Mouse (Mus musculus): ENCODE measurements around the gene Cd9.
"Not testable (repeated sequence)": the region's sequence is repeated elsewhere in the genome, so short reads cannot be mapped to it uniquely, and the experiment has no call there.

Cd9 gene

DNA sequence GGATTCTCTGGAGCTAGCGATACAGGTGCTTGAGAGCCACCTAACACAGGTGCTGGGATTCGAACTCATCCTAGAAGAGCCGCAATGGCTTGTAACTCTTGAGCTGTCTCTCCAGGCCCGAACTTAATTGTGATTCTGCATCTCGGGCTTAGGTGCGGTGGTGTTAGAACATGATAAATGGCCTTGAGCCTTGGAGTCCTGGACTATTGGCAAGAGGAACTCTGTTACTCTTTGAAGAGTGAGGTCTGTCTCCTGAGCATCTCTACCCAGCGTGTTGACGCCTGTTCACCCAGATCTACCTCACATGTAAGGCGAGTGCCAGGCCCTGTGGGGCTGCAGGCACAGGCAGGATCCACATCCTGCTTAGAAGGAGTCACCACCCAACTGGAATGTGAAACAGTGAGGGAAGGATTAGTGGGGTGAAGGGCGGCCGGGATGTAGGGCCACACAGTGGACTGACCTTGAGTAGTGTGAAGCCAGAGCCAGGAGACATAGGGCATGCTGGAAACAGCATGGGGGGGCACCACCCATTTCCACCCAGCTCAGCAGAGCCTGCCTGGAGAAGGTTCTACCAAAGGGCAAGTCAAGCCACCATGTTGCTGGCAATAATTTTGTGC lies 8.7 kb upstream of the Cd9 start:
- DNase-seq (ENCODE audit: extremely low spot score, low read depth, low spot score) = no peak

DNA sequence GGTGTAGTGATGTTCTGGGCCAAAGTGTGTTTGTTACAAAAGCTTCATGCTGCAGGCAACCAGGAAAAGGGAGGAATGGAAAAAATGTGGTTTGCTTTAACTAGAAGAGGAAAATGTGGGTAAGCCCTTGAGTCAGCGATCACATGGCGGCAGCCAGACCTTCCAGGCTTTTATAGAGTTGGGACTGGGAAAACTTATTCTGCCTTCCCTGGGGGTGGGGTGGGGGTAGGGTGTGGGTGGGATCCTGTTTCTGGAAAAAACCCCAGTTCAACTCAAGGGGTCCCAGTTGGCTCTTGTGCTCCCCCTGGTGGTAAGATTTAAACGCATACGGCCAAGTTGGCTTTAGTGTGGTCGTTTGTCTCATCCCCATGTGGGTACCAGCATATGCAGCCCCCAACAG lies 3.5 kb upstream of the Cd9 start:
- peak; percentile 42 for DNase-seq (ENCODE audit: extremely low spot score, low read depth, low spot score)

DNA sequence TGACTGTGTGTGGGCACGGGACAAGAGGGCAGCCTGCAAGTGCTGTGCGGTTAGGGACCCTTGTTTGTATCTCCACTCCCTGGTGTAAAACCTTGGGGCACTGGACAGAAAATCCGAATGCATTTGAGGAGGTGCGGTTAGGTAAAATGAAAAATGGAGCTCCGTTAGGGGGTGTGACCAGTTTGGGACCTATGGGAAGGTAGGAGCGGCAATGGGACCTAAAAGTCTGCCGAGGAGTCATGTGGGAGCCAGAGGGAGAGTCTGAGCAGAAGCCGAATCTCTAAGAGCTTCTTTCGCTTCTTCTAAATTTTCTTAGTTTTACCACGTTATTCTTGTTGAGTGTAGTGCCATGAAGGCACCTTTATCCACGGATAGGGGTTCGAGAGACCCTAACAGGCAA lies 1.8 kb upstream of the Cd9 start:
- no peak for DNase-seq (ENCODE audit: extremely low spot score, low read depth, low spot score)

DNA sequence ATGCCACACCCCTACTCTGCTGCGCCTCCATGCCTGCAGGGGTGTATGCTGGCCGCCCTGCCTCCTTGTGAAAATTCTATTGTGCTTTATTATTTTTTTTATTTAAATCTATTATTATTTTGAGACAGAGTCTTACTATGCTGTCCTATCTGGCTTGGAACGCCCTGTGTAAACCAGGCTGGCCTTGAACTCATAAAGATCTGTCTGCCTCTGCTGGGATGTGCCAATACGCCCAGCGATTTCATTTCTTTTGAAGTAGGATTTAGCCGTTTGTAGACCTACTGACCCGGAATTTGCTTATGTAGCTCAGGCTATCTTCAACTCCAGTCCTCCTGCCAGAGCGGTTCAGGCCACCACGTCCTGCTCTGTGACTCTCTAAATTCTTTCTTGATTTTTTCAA lies 770 bp upstream of the Cd9 start:
- DNase-seq (ENCODE audit: extremely low spot score, low read depth, low spot score) = no peak

DNA sequence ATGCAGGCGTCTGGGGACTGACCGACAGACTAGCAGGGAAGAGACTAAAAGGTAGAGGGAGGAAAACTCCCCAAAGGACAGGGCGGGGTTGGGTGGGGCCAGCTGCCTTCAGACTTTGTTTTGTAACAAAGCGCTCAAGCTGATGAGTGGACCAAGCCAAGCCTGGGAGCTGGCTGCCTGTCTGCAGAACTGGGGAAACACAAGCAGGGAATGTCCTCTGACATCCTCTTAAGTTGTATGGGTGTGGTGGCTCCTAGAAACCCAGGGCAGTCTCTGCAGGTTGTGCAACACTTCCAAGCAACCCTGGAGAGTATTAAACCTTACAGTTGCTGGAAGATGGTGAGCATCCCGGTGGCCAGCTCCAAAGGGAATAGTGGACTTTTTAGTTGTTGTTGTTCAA lies 1.4 kb downstream of the Cd9 start:
- DNase-seq (ENCODE audit: extremely low spot score, low read depth, low spot score) = no peak

DNA sequence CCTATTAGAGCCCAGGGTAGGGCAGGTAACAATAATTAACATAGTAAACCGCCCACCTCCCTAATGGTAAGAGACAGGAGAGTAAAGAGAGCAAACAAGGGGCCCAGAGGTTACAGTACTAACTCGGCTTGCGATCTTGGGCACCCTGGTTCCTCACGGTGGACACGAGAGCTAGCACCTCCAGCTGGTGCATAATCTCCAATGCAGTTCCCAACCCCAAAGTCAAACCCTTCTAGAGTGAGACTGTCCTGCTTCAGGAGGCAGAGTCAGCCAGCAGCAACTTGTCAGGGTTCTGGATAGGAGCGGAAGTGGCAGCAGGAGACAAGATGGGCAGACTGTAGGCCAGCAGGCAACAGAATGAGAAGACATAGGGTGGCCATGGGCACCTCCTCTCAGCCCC lies 1.9 kb downstream of the Cd9 start:
- no peak for DNase-seq (ENCODE audit: extremely low spot score, low read depth, low spot score)

DNA sequence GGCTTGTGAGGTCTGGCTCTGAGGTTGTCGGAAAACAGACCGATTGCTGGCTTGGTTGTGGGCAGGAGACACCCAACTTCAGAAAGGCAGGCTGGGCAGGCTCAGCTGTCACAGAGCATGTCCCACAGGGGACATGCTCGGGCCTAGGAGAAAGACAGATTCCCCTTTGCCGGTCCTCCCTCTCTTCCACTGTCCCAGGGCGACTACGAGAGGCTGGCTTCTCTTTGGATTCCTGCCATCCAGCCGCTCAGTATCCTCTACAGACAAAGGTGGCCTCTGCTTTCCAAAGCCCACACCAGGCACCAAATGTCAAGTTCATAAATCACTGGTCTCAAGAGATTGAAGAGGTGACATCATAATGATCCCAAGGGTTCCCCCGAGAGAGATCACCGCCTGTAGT lies 2.6 kb downstream of the Cd9 start:
- DNase-seq (ENCODE audit: extremely low spot score, low read depth, low spot score) = no peak

DNA sequence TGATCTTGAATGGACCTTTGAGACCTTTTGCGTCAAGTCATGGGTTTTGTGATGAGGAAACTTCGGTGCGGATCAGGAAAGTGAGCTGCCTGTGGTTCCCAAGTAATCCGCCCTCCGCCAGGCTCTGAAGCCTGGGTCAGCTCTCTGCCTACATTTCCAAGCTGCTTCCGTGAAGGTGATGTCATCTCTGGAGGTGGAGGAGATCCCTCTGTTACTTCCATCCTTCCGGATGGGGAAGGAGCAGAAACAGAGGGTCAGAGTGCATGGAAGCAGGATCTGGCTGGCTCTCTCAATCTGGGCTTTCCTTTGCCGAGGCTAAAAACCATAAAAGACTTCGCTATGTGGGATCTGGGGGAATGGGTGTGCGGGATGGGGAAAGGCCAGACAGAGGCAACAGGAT lies 3.2 kb downstream of the Cd9 start:
- no peak for DNase-seq (ENCODE audit: extremely low spot score, low read depth, low spot score)

DNA sequence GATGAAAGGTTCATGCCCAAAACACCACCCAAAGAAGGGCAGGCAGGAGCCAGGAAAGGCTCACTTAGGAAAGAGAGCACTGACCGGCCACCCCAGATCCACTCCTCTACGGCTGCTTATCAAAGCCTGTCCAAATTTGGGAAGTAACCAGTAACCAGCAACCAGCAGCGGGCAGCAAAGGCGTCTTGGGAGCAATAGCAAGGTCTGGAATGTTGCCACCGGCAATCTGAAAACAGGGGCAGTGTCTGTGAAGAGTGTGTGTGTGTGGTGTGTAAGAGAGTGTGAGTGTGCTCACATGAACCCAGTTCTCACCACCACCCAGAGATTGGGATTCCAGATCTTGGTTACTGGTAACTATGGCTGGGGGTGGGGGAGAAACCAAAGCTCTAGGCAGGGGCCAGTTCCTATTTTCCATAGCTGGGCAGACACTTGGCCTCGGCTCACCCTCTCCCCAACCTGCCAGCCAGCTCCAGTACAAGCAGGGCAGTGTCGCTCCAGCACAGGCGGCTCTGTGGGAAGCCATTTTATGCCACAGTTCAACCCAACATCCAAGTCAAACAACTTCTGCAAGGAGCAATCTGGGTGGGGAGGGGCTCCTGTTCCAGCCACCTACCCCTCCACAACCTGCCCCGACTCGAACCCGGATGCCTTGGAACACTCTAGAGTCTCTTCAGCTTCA lies 4.6 kb downstream of the Cd9 start:
- DNase-seq (ENCODE audit: extremely low spot score, low read depth, low spot score) = no peak

DNA sequence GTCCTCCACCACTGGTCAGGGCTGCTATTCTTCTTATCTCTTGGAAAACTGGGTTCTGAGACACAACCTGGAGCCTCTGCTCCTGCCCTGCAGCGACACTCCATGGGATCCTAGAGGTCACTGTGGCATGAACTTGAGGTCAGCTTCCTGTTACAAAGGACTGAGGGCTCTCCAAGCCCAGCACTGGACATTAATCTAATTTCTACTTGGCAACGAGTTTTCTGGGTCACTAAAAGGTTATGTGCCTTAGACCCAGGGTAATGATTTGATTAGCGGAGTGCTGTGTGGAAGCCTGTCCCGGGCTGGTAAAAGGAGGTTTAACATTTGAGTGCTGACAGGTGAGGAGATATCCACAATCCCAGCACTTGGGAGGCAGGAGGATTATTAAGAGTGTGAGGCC lies 9.0 kb downstream of the Cd9 start:
- DNase-seq (ENCODE audit: extremely low spot score, low read depth, low spot score) = no peak

DNA sequence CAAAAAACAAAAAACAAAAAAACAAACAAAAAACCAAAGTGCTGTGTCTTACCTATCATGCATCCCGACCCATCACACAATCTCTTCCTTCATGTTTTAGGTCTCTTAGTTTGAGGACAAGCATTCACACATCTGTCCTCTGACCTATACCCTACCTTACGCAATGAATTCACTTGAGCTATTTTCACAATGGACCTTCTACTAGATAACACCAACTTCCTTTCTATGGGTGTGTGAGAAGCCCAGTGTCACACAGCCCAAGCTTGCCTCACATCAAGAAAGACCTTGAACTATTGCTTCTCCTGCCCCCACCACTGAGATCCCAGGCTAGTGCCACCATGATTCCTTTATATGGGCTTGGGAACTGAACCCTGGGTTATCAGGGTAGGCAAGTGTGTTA lies 9.9 kb downstream of the Cd9 start:
- no peak for DNase-seq (ENCODE audit: extremely low spot score, low read depth, low spot score)

DNA sequence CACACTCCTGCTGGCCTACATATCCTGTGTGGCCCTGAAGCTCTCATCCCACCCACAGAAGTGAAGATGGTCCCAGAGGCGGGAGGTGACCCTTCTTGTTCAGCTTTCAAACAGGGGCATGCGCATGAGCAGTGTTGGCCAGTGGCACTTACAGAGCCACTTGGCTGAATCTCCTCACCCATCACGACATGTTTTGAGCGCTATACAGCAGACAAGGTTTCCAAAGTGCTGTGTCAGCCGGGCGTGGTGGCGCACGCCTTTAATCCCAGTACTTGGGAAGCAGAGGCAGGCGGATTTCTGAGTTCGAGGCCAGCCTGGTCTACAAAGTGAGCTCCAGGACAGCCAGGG lies 10.3 kb downstream of the Cd9 start:
- not testable (repeated sequence) for DNase-seq (ENCODE audit: extremely low spot score, low read depth, low spot score)

DNA sequence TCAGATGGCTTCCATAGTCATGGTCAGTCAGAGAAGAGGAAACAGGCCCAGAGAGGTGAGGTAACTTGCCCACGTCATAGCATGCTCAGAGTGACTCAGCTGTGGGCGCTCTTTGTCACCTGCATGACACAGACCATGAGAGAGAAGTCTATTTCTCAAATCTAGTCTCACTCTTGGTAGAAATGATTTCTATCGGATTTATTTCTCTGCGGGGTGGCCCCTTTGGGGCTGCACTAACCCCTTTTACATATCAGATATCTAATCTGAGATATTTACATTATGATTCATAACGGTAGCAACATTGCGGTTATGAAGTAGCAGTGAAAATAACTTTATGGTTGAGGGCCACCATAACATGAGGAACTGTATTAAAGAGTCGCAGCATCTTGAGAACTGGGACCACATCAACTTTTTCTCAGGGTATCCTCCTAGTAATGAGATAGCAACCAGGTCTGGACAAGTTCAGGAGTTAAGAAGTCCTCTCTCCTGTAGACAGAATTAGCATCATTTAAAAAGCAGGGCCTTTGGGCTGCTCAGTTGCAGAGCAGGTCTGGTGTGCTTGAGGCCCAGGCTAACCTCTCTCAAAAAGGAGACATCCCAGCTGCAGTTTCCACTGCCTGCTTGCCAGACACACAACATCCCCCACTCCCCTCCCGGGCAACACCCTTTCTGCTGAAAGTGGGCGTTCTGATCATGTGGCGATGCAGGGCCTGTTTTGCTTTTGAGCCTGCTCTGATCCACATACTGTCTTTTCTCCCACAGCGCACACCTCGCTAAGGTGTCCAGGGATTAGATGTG lies 10.9 kb downstream of the Cd9 start:
- no peak for DNase-seq (ENCODE audit: extremely low spot score, low read depth, low spot score)

DNA sequence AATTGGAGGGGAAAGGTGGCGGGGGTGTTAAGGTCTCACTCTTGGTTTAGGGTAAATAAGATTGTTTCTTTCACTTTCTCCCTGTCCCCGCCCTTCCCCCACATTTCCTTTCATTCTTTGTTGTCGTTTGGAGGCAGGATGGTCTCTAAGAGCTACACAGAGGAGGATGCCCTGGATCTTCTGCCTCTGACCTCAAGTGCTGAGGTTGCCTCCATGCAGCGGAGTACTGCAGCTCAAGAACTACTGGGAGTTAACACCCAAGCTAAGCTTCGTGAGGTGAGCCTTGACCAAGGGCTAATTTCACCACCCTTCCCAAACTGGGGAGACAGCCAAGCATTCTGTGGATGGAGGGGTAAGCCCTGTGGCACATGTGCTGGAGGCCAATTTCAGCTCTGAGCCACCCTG lies 12.2 kb downstream of the Cd9 start:
- DNase-seq (ENCODE audit: extremely low spot score, low read depth, low spot score) = no peak

DNA sequence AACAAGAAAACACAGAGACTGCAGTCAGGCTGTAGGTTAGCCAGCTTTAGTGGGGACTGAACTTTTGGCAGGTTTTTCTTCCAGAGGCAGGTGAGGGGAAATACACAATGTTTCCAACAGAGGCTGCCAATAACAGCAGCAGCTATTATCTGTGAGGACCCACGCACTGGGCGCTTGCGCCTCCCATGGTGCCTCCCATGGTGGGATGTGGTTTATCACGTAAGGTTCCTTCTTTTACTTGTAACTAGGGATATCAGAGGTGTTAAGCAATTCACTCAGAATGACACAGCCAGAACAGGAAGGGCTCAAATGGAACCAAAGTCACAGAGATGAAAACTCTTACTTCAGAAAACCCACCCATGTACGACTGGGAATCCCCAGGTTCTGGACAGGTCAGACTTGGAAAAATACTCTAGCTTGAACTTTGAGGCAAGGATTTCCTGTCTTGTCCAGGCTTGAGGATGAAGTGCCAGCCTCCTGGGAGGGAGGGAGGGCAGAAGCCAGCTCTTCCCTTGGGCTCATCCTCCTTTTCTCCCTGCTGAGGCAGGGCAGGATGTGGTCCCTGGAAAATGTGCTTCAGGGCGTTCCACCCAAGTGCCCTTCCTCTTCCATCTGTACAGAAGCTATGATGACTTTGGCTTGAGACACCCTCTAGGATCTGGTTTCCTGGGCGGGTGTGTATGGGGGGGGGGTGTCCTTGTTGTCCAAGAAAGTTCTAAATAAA lies 12.8 kb downstream of the Cd9 start:
- DNase-seq (ENCODE audit: extremely low spot score, low read depth, low spot score) = no peak

DNA sequence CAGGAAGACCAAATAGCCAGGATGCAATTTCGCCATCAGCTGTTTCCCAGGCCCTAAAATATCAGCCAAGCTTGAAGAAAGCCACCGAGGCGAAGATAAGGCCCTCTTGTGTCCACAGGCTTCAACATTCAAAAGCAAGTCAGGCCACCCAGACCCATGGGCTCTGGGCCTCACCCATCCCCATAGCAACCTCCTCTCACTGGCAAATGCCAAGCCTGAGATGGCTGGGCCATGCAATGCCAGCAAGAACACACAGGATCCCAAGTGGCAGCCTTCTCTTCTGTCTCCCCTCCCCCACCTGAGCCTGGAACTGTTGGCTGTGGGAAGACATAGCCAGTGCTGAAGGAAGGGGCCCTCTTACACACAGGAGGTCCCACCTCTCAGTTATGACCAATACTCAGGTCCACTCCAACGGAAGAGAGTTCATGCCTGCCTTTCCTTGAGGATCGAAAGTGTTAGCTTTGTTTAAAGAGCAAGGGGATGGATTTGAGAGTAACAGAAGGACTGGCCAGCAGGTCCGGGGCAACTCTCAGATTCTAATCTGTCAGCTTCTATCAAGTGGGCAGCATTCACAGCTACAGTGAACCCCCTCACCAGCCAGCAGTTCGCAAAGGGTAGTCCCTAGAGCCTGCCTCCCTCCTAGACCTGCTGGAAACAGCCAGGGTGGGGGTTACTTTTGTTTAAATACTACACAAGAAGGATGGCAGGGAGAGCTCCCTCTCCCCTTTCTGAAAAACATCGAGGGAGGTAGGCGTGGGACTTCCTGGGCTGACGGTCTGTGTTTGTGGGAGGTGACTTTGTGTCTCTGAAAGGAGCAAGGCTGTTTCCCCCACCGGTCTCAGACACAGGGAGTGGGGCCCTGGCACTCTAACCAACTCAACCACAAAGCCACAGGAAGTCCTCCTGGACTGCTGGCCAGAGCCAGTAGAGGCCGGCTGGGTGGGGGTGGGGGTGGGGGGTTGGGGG lies 13.9 kb downstream of the Cd9 start:
- DNase-seq (ENCODE audit: extremely low spot score, low read depth, low spot score) = no peak

DNA sequence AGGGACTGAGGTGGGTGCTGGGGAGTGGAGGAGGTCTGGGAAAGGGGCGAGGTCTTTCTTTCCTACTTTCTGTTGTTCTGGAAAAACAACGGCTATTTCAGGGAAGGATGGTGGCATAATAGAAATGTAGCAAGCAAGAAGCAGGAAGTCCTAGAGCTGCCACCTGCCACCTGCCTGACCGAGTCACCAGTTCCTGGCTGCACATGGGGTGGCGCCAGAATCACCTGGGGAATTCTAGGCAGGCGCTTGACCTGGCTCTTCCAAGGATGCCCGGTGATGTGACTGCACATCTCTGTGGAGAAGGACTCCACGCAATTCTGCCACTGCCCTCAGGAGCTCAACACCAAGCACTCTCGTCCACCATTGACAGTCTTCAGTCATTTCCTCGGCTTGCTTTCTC lies 15.2 kb downstream of the Cd9 start:
- DNase-seq (ENCODE audit: extremely low spot score, low read depth, low spot score) = no peak

DNA sequence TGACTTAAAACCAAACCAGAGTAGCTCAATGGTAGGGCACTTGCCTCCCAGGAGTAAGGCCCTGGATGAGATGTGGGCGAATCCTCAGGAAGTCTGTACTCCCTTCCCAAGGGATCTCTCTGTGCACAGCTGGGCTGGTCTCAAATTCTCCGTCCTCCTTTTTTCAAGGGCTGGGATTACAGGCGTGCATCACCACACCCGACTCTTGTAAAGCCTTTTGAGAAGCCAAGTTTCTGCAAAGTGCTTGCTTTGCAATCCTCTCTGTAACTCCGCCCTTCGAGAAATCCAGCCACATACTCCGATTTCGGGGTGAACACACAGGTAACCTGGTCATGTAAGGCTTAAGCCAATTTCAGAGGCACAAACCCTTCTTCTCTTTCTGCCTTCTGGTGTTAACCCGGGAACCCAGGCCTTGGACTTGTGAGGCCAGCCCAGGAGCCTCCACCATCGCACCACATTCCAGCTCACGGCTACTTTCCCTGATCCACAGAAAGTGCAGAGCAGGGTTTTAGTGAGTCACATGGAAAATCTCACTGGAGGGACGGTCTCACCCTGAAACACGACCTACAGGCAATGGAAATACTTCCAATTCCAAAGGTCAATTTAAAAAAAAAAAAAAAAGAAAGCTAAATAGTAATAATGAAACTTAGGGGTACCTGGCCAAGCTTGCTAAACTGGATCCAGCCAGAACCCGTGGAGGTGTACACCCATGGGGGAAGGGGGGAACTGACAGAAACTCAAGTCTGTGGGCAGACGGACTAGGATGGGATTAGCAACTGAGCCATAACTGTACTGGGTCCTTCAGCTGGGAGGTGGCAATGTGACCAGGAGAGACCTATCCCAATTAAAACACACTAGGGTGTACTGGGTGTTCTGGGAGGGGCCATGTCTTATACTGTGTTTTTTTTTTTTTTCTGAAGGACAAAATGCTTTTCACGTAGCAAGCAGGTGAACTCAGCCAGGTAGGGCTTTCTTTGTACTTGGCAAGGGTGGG lies 16.2 kb downstream of the Cd9 start:
- DNase-seq (ENCODE audit: extremely low spot score, low read depth, low spot score) = no peak

DNA sequence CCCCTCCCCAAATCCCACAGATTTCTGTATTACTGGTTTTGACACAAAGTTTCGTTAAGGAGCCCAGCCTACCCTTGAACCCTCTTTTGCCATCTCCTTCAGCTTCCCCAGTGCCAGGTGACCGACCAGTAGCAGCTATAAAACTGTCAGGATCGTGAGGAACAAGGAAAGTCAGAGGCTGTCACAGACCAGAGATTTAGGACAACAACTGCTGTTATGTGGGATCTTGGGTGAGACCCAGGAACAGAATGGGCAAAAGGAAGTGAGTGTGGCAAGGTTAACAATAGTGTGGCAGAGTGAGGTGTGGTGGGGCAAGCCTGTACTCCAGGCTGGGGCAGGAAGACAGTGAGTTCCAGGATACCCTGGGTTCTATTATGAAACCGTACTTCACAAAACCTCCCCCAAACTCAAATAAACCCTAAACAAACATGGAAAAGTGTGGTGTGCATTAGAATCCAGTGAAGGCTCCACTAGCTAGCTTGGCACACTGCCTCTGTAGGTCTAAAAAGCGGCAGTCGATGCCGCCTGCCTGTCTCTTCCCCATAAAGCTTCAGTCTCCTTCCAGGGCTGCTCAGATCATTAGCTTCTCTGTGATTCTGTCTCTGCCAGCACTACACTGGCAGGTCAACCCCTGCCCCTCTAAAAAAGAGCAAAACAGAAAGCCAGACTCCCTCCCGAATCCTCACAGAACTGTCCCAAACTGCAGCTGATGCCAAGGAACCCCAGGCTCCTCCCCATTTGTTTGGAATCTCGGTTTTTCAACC lies 17.6 kb downstream of the Cd9 start:
- DNase-seq (ENCODE audit: extremely low spot score, low read depth, low spot score) = no peak

All from hindlimb bud, embryonic 11.5 days (tissue).